Mouse (Mus musculus) spleen, postnatal 10 days (tissue): ENCODE data around the gene Mrpl40.

ENCODE experiments used
- DNase-seq, 2 experiments: peaks; one replicate each; pipeline ENCODE4 v3.0.0; 2021 to 2022; ENCODE audit warnings: low spot score in 2 of 2

The Mrpl40 gene

GRCm38 (mm10) chr16:18829102-18829501, 47.6 kb downstream of the Mrpl40 start:
- DNase-seq = no peak

- no peak for DNase-seq
Measured at GRCm38 (mm10) chr16:18828630-18829029, 48.0 kb downstream of the Mrpl40 start.

- no peak for DNase-seq
Measured at GRCm38 (mm10) chr16:18822925-18823324, 53.7 kb downstream of the Mrpl40 start.

GRCm38 (mm10) chr16:18822356-18822755, 54.3 kb downstream of the Mrpl40 start:
- no peak for DNase-seq
